Mouse (Mus musculus): ENCODE results near the gene Zfp202.

- TF ChIP-seq MAFK (IDR thresholded peaks at IDR 0.05; ENCODE audit: insufficient read depth, low read depth, low read length) (no peak), ZNF384 (IDR thresholded peaks at IDR 0.05; ENCODE audit: low read depth, low read length) (no peak), ZC3H11A (IDR thresholded peaks at IDR 0.05; ENCODE audit: borderline replicate concordance, low read depth, low read length) (no peak), CHD2 (IDR thresholded peaks at IDR 0.05; ENCODE audit: low read depth, low read length) (no peak)
Observed at GRCm38 (mm10) chr9:40240311-40240710, 48.2 kb downstream of the Zfp202 start.
